Mouse (Mus musculus): ENCODE results near the gene Erich3. TPM values are rescaled to one million over a fixed set of nuclear protein-coding genes. Genes with fewer than 3 reads are reported as not detected.

The Erich3 gene
- total RNA-seq, 2 experiments from 2014 or later: 0.05 to 0.06 TPM

GRCm38 (mm10) chr3:154670584-154670983 lies 6.9 kb downstream of the Erich3 start:
- DNase-seq (ENCODE audit: low spot score): no peak
- intact Hi-C loops (cut with DNase I): no loop called here

GRCm38 (mm10) chr3:154671013-154671412 lies 7.4 kb downstream of the Erich3 start:
- intact Hi-C loops (cut with DNase I): no loop called here
- no peak for DNase-seq (ENCODE audit: low spot score)

- intact Hi-C loops (cut with DNase I): no loop called here
- no peak for DNase-seq (ENCODE audit: low spot score)
These were observed 9.7 kb downstream of the Erich3 start for GRCm38 (mm10) chr3:154673326-154673725.

- intact Hi-C loops (cut with DNase I): no loop called here
These were observed 18.9 kb downstream of the Erich3 start for GRCm38 (mm10) chr3:154682570-154682969.

GRCm38 (mm10) chr3:154683667-154684066 lies 20.0 kb downstream of the Erich3 start:
- no peak for DNase-seq (ENCODE audit: low spot score)
- intact Hi-C loops (cut with DNase I): no loop called here

More at GRCm38 (mm10) chr3:154682570-154682969, 18.9 kb downstream of the Erich3 start:
- no peak for DNase-seq (ENCODE audit: low spot score)

- DNase-seq (ENCODE audit: low spot score): no peak
- intact Hi-C loops (cut with DNase I): loop anchor here (5.0 kb wide), 1 partner anchor 62 kb away; no protein-coding TSS in a partner anchor
These were observed 26.6 kb downstream of the Erich3 start for GRCm38 (mm10) chr3:154690260-154690659.

GRCm38 (mm10) chr3:154691897-154692571 lies 28.4 kb downstream of the Erich3 start:
- peak; percentile 53 for DNase-seq (ENCODE audit: low spot score)
- intact Hi-C loops (cut with DNase I): loop anchor here (5.0 kb wide), 1 partner anchor 60 kb away; no protein-coding TSS in a partner anchor

- DNase-seq (ENCODE audit: low spot score): no peak
- intact Hi-C loops (cut with DNase I): loop anchor here (5.0 kb wide), 1 partner anchor 60 kb away; no protein-coding TSS in a partner anchor
These were observed 28.9 kb downstream of the Erich3 start for GRCm38 (mm10) chr3:154692572-154692922.

- no peak for DNase-seq (ENCODE audit: low spot score)
- intact Hi-C loops (cut with DNase I): loop anchor here (5.0 kb wide), 1 partner anchor 58 kb away; no protein-coding TSS in a partner anchor
These were observed 30.2 kb downstream of the Erich3 start for GRCm38 (mm10) chr3:154693902-154694301.

GRCm38 (mm10) chr3:154696611-154697010 lies 33.0 kb downstream of the Erich3 start:
- intact Hi-C loops (cut with DNase I): no loop called here
- no peak for DNase-seq (ENCODE audit: low spot score)

- intact Hi-C loops (cut with DNase I): no loop called here
- DNase-seq (ENCODE audit: low spot score): no peak
These were observed 35.2 kb downstream of the Erich3 start for GRCm38 (mm10) chr3:154698907-154699306.

GRCm38 (mm10) chr3:154700296-154700695 lies 36.6 kb downstream of the Erich3 start:
- intact Hi-C loops (cut with DNase I): no loop called here
- DNase-seq (ENCODE audit: low spot score): no peak

- intact Hi-C loops (cut with DNase I): no loop called here
- no peak for DNase-seq (ENCODE audit: low spot score)
These were observed 37.1 kb downstream of the Erich3 start for GRCm38 (mm10) chr3:154700735-154701134.

- DNase-seq (ENCODE audit: low spot score): no peak
- intact Hi-C loops (cut with DNase I): no loop called here
These were observed 41.1 kb downstream of the Erich3 start for GRCm38 (mm10) chr3:154704755-154705154.

GRCm38 (mm10) chr3:154708150-154708549 lies 44.5 kb downstream of the Erich3 start:
- intact Hi-C loops (cut with DNase I): no loop called here
- DNase-seq (ENCODE audit: low spot score): no peak

GRCm38 (mm10) chr3:154723198-154723597 lies 59.5 kb downstream of the Erich3 start:
- DNase-seq (ENCODE audit: low spot score): peak; percentile 2
- intact Hi-C loops (cut with DNase I): no loop called here

GRCm38 (mm10) chr3:154731431-154731830 lies 67.8 kb downstream of the Erich3 start:
- intact Hi-C loops (cut with DNase I): no loop called here
- no peak for DNase-seq (ENCODE audit: low spot score)

- intact Hi-C loops (cut with DNase I): no loop called here
- no peak for DNase-seq (ENCODE audit: low spot score)
These were observed 77.8 kb downstream of the Erich3 start for GRCm38 (mm10) chr3:154741496-154741895.

GRCm38 (mm10) chr3:154742927-154743326 lies 79.3 kb downstream of the Erich3 start:
- intact Hi-C loops (cut with DNase I): no loop called here
- DNase-seq (ENCODE audit: low spot score): no peak

- intact Hi-C loops (cut with DNase I): no loop called here
- DNase-seq (ENCODE audit: low spot score): no peak
These were observed 80.7 kb downstream of the Erich3 start for GRCm38 (mm10) chr3:154744317-154744716.

- no peak for DNase-seq (ENCODE audit: low spot score)
- intact Hi-C loops (cut with DNase I): loop anchor here (5.0 kb wide), 1 partner anchor 62 kb away; no protein-coding TSS in a partner anchor
These were observed 90.8 kb downstream of the Erich3 start for GRCm38 (mm10) chr3:154754505-154754904.

GRCm38 (mm10) chr3:154755225-154755624 lies 91.6 kb downstream of the Erich3 start:
- DNase-seq (ENCODE audit: low spot score): no peak
- intact Hi-C loops (cut with DNase I): no loop called here
